Comparison of ENCODE assay signal across 10 mouse cellular contexts in the genomic region with DNA sequence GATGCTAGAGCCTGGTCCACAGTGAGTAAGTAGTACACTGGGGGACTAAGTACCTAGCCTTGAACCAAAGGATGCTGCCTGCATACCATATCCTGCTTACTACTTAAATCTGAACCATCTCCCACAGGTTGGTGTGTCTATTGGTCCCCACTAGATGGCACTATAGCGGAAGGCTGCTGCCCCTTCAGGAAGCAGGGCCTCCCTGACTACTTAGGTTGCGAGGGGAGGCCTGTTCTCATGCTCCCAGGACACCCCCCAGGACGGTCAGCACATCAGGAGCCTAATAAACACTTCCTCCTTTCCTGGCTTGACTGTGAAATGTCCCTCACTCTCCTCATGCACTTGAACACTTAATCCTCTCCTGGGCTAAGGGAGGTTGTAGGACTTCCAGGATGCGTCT. TPM values are rescaled to one million over a fixed set of nuclear protein-coding genes. Genes with fewer than 3 reads are reported as not detected.
DNase-seq lines count a peak whose midpoint lies in the region; ATAC-seq and TF ChIP-seq lines count a peak whose summit lies in the region.
"Had no signal": no experiment of that assay in that cellular context is flagged by ENCODE, and none has a peak within 500 bp of the region (broad histone marks: within the 10 kb centered on the region; RNA-seq: fewer than 3 reads in every experiment).

No protein-coding gene starts in this region.

- H3K36me3 ChIP-seq in hindbrain, embryonic 10.5 days: peaks cover 79% of the 10 kb centered on the region
- peaks cover 78% of the 10 kb centered on the region for H3K36me3 ChIP-seq in hindbrain, embryonic 13.5 days
- H3K36me3 ChIP-seq in MEL (ENCODE audit: control insufficient read depth in 1 of 2, insufficient read depth in 2 of 2, low read length in 2 of 2): no peaks in the 10 kb centered on the region; a peak in 1 of 4 replicates
- peaks cover 69% of the 10 kb centered on the region for H3K36me3 ChIP-seq in midbrain, postnatal 0 days (ENCODE audit: insufficient read depth, low read length)

- TF ChIP-seq EP300 in MEL (IDR thresholded peaks at IDR 0.05; ENCODE audit: low read depth in 1 of 2, low read length in 2 of 2): no peak

- H3K4me3 ChIP-seq in hindbrain, embryonic 10.5 days: no peak overlapping the region
- H3K4me3 ChIP-seq in hindbrain, embryonic 13.5 days: no peak overlapping the region
- no peak overlapping the region for H3K4me3 ChIP-seq in MEL (ENCODE audit: control insufficient read depth in 1 of 2, insufficient read depth in 1 of 2, low read depth in 2 of 2, low read length in 2 of 2)
- H3K4me3 ChIP-seq in midbrain, postnatal 0 days (ENCODE audit: low read depth, low read length): no peak overlapping the region
- H3K4me3 ChIP-seq: embryonic facial prominence, embryonic 15.5 days; megakaryocyte, embryonic 14.5 days had no signal

- no peak for ATAC-seq in hindbrain, embryonic 13.5 days (ENCODE audit: low FRiP score)
- no peak for ATAC-seq in midbrain, postnatal 0 days (ENCODE audit: low FRiP score)

- H3K9me3 ChIP-seq in hindbrain, embryonic 10.5 days: no peaks in the 10 kb centered on the region
- H3K9me3 ChIP-seq in hindbrain, embryonic 13.5 days: no peaks in the 10 kb centered on the region
- H3K9me3 ChIP-seq in MEL (replicated peaks; ENCODE audit: insufficient read depth, low read length): no peaks in the 10 kb centered on the region
- no peaks in the 10 kb centered on the region for H3K9me3 ChIP-seq in midbrain, postnatal 0 days (ENCODE audit: low read length)
- H3K9me3 ChIP-seq: embryonic facial prominence, embryonic 15.5 days; megakaryocyte, embryonic 14.5 days had no signal

- no peak overlapping the region for H3K9ac ChIP-seq in hindbrain, embryonic 13.5 days
- no peak overlapping the region for H3K9ac ChIP-seq in MEL (ENCODE audit: control insufficient read depth, low read depth, low read length, poor library complexity, severe bottlenecking)
- H3K9ac ChIP-seq in midbrain, postnatal 0 days (replicated peaks; ENCODE audit: low read length, poor library complexity, severe bottlenecking): no peak overlapping the region
- H3K9ac ChIP-seq: embryonic facial prominence, embryonic 15.5 days had no signal

- H3K27me3 ChIP-seq in hindbrain, embryonic 10.5 days (ENCODE audit: insufficient read depth, poor library complexity, severe bottlenecking): peaks cover 33% of the 10 kb centered on the region
- peaks cover 26% of the 10 kb centered on the region for H3K27me3 ChIP-seq in hindbrain, embryonic 13.5 days
- H3K27me3 ChIP-seq in MEL (ENCODE audit: control insufficient read depth in 1 of 2, insufficient read depth in 2 of 2, low read length in 2 of 2): no peaks in the 10 kb centered on the region
- peaks cover 5% of the 10 kb centered on the region for H3K27me3 ChIP-seq in midbrain, postnatal 0 days (ENCODE audit: insufficient read depth, low read length)

- peak; percentile 78 to 82 (median 81) for TF ChIP-seq CTCF in MEL (IDR thresholded peaks at IDR 0.05 in 2 of 3, conservative IDR thresholded peaks at IDR 0.05 in 1 of 3; ENCODE audit: control insufficient read depth in 1 of 3, insufficient read depth in 1 of 3, low read depth in 2 of 3, low read length in 3 of 3, poor library complexity in 1 of 3, severe bottlenecking in 1 of 3)
- peak; percentile 91 for TF ChIP-seq CTCF in midbrain, postnatal 0 days (IDR thresholded peaks at IDR 0.05)

- no peak overlapping the region for H3K4me2 ChIP-seq in hindbrain, embryonic 13.5 days
- no peak overlapping the region for H3K4me2 ChIP-seq in midbrain, postnatal 0 days (ENCODE audit: low read depth, low read length, poor library complexity, severe bottlenecking)
- H3K4me2 ChIP-seq: embryonic facial prominence, embryonic 15.5 days had no signal

- H3K79me2 ChIP-seq in MEL (ENCODE audit: control insufficient read depth, insufficient read depth, low read length, poor library complexity): no peaks in the 10 kb centered on the region

- WGBS in hindbrain, embryonic 10.5 days: 48% methylated on average over 4 of the region's 4 CpGs
- 41% methylated on average over 4 of the region's 4 CpGs for WGBS in hindbrain, embryonic 13.5 days
- WGBS in midbrain, postnatal 0 days: 43% methylated on average over 4 of the region's 4 CpGs

- no peak for TF ChIP-seq POLR2A in MEL (IDR thresholded peaks at IDR 0.05; ENCODE audit: control insufficient read depth in 1 of 2, insufficient read depth in 1 of 2, low read depth in 1 of 2, low read length in 2 of 2, poor library complexity in 1 of 2)

- H3K4me1 ChIP-seq in hindbrain, embryonic 10.5 days (replicated peaks): peaks cover 18% of the 10 kb centered on the region
- peaks cover 18% of the 10 kb centered on the region for H3K4me1 ChIP-seq in hindbrain, embryonic 13.5 days (replicated peaks)
- H3K4me1 ChIP-seq in MEL (ENCODE audit: control insufficient read depth in 1 of 2, insufficient read depth in 2 of 2, low read length in 2 of 2): no peaks in the 10 kb centered on the region
- peaks cover 3% of the 10 kb centered on the region; the same call in 1 of the 2 replicates for H3K4me1 ChIP-seq in midbrain, postnatal 0 days (ENCODE audit: insufficient read depth, low read length)

- no peak overlapping the region for H3K27ac ChIP-seq in hindbrain, embryonic 10.5 days
- no peak overlapping the region for H3K27ac ChIP-seq in hindbrain, embryonic 13.5 days
- H3K27ac ChIP-seq in MEL (ENCODE audit: control insufficient read depth, low read depth, low read length): no peak overlapping the region
- no peak overlapping the region for H3K27ac ChIP-seq in midbrain, postnatal 0 days (ENCODE audit: low read depth, low read length)
- H3K27ac ChIP-seq: embryonic facial prominence, embryonic 15.5 days had no signal

- TF ChIP-seq RAD21 in MEL (IDR thresholded peaks at IDR 0.05; ENCODE audit: low read depth, low read length): peak; percentile 43

- DNase-seq in hindbrain, embryonic 10.5 days (ENCODE audit: low spot score): peak; percentile 54
- peak; percentile 72 for DNase-seq in A20 (ENCODE audit: low read depth, low spot score)
- peak; percentile 77 for DNase-seq in MEL (ENCODE audit: low read depth, low spot score)
- DNase-seq in embryo, embryonic 10 days (ENCODE audit: low spot score): peak; percentile 79
- DNase-seq in kidney, postnatal 25 days: peak; percentile 54 to 64
- DNase-seq in midbrain, postnatal 0 days (ENCODE audit: low spot score): peak; percentile 77
- DNase-seq in ovary, postnatal 14 days (ENCODE audit: low spot score): no peak

TF ChIP-seq in MEL, 35 proteins besides CTCF, POLR2A, EP300 and RAD21:
- TF ChIP-seq TCF12 (IDR thresholded peaks at IDR 0.05; ENCODE audit: low read depth, low read length): no peak
- TF ChIP-seq MYC (IDR thresholded peaks at IDR 0.05; ENCODE audit: low read depth, low read length): no peak
- peak; percentile 63 for TF ChIP-seq SMC3 (IDR thresholded peaks at IDR 0.05; ENCODE audit: low read depth, low read length)
- TF ChIP-seq KAT2A (conservative IDR thresholded peaks at IDR 0.05; ENCODE audit: low read depth, low read length): no peak
- TF ChIP-seq CHD1 (IDR thresholded peaks at IDR 0.05; ENCODE audit: low read depth, low read length): no peak
- no peak for TF ChIP-seq NELFE (IDR thresholded peaks at IDR 0.05; ENCODE audit: low read depth, low read length)
- no peak for TF ChIP-seq GABPA (IDR thresholded peaks at IDR 0.05; ENCODE audit: low read depth, low read length)

RNA-seq across cellular contexts. Expression of a gene that starts 4.0 kb away (rescaled TPM):
- polyA plus RNA-seq in hindbrain, embryonic 10.5 days (2016; fragmentation: Nextera tagmentation; extraction: Ambion mirVana): 1.2 and 1.3 TPM in 2 replicates
- polyA plus RNA-seq in hindbrain, embryonic 13.5 days (2015; fragmentation: Nextera tagmentation; extraction: Ambion mirVana): 4.7 and 5.2 TPM in 2 replicates
- not detected in 2 replicates for total RNA-seq in MEL (2012; rRNA removed)
- not detected for polyA plus RNA-seq in MEL (2012; ENCODE audit: insufficient read depth in 1 of 2, insufficient read length in 2 of 2, low read depth in 1 of 2, low replicate concordance in 2 of 2, missing spikeins in 1 of 2)
- 45.0 and 57.5 TPM in 2 replicates for total RNA-seq in midbrain, postnatal 0 days (2014; rRNA removed)
- 32.3 and 35.8 TPM in 2 replicates for polyA plus RNA-seq in midbrain, postnatal 0 days (2015; fragmentation: Nextera tagmentation; extraction: Ambion mirVana)

RNA-seq across cellular contexts. Expression of a gene that starts 15.8 kb away (rescaled TPM):
- polyA plus RNA-seq in hindbrain, embryonic 10.5 days (2016; fragmentation: Nextera tagmentation; extraction: Ambion mirVana): 3.0 and 4.5 TPM in 2 replicates
- polyA plus RNA-seq in hindbrain, embryonic 13.5 days (2015; fragmentation: Nextera tagmentation; extraction: Ambion mirVana): 0.65 and 0.78 TPM in 2 replicates
- total RNA-seq in MEL (2012; rRNA removed): 0.69 and 1.6 TPM in 2 replicates
- 1 to 10 TPM in 1 of 2 experiments, not detected in 1; 1.1 TPM for polyA plus RNA-seq in MEL (2012; ENCODE audit: insufficient read depth in 1 of 2, insufficient read length in 2 of 2, low read depth in 1 of 2, low replicate concordance in 2 of 2, missing spikeins in 1 of 2)
- 0.49 and 2.6 TPM in 2 replicates for total RNA-seq in midbrain, postnatal 0 days (2014; rRNA removed)
- polyA plus RNA-seq in midbrain, postnatal 0 days (2015; fragmentation: Nextera tagmentation; extraction: Ambion mirVana): 0.62 TPM in 1 of 2 replicates, not detected in the other

RNA-seq across cellular contexts. Expression of a gene that starts 24.9 kb away (rescaled TPM):
- 111 and 144 TPM in 2 replicates for polyA plus RNA-seq in hindbrain, embryonic 10.5 days (2016; fragmentation: Nextera tagmentation; extraction: Ambion mirVana)
- 227 and 231 TPM in 2 replicates for polyA plus RNA-seq in hindbrain, embryonic 13.5 days (2015; fragmentation: Nextera tagmentation; extraction: Ambion mirVana)
- 18.2 and 21.8 TPM in 2 replicates for total RNA-seq in MEL (2012; rRNA removed)
- 10 to 100 TPM in 1 of 2 experiments, not detected in 1; 65.7 TPM for polyA plus RNA-seq in MEL (2012; ENCODE audit: insufficient read depth in 1 of 2, insufficient read length in 2 of 2, low read depth in 1 of 2, low replicate concordance in 2 of 2, missing spikeins in 1 of 2)
- total RNA-seq in midbrain, postnatal 0 days (2014; rRNA removed): 253 and 270 TPM in 2 replicates
- 160 and 177 TPM in 2 replicates for polyA plus RNA-seq in midbrain, postnatal 0 days (2015; fragmentation: Nextera tagmentation; extraction: Ambion mirVana)

RNA-seq across cellular contexts. Expression of a gene that starts 54.3 kb away (rescaled TPM):
- 7.9 and 10.8 TPM in 2 replicates for polyA plus RNA-seq in hindbrain, embryonic 10.5 days (2016; fragmentation: Nextera tagmentation; extraction: Ambion mirVana)
- polyA plus RNA-seq in hindbrain, embryonic 13.5 days (2015; fragmentation: Nextera tagmentation; extraction: Ambion mirVana): 0.79 and 1.3 TPM in 2 replicates
- not detected in 2 replicates for total RNA-seq in MEL (2012; rRNA removed)
- polyA plus RNA-seq in MEL (2012; ENCODE audit: insufficient read depth in 1 of 2, insufficient read length in 2 of 2, low read depth in 1 of 2, low replicate concordance in 2 of 2, missing spikeins in 1 of 2): not detected
- total RNA-seq in midbrain, postnatal 0 days (2014; rRNA removed): 3.7 TPM in 1 of 2 replicates, not detected in the other
- 0.47 TPM in 1 of 2 replicates, not detected in the other for polyA plus RNA-seq in midbrain, postnatal 0 days (2015; fragmentation: Nextera tagmentation; extraction: Ambion mirVana)
